Mouse (Mus musculus) heart, adult 2 months (tissue): Measurements from ENCODE around the gene Gjb3.

Source experiments
- CTCF ChIP-seq: fragments of 200-600 bp; IDR thresholded peaks from 2 replicates; pipeline ENCODE4 v1.8.1; 2022; ENCODE audit warnings: antibody characterized with exemption, mild to moderate bottlenecking, moderate library complexity
- POLR2A ChIP-seq: fragments of 200-500 bp; IDR thresholded peaks from 2 replicates; pipeline ENCODE4 v1.6.1; 2011; ENCODE audit warnings: mild to moderate bottlenecking, low read depth, low read length, control low read depth; ENCODE audit not compliant: insufficient read depth

- TF ChIP-seq CTCF, result no peak
- TF ChIP-seq POLR2A, result no peak
Observed at GRCm38 (mm10) chr4:127365433-127365832, 34.8 kb upstream of the Gjb3 start.
